Mouse (Mus musculus): ENCODE data around the gene Mctp2.

DNA sequence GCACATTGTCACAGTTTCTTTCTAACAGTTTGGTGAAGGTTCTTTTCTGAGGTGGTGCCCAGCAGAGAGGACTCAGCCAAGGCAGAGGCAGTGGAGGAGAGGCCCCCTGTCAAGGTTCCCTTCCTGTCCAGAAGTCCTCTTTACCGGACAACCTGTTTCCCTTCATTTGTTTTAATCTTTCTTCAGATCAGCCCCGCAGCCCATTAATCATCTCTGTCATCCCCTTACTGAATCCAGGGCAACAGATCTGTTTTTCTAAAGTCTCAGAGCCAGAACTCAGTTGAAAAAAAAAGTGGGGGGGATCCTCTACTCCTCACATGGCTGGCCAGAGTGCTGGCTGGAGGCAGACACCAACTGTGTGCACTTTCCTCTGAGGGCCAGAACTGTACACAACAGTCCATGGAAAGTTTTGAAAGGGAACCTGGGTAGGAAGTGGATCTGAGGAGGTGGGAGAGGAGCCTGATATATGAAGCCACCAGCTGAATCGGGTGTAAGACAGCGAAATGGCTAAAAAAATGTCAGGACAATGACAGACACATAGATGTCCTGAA is 146.8 kb downstream of the Mctp2 start:
- TF ChIP-seq CTCF (IDR thresholded peaks at IDR 0.05; ENCODE audit: low read depth, low read length) (no peak), GATA1 (IDR thresholded peaks at IDR 0.05; ENCODE audit: borderline replicate concordance, low read length) (no peak)

Data from G1E (cell line).